Mouse (Mus musculus): ENCODE data around the gene Mup12.
"Not testable (repeated sequence)": the region's sequence is repeated elsewhere in the genome, so short reads cannot be mapped to it uniquely, and the experiment has no call there.

The Mup12 gene

DNA sequence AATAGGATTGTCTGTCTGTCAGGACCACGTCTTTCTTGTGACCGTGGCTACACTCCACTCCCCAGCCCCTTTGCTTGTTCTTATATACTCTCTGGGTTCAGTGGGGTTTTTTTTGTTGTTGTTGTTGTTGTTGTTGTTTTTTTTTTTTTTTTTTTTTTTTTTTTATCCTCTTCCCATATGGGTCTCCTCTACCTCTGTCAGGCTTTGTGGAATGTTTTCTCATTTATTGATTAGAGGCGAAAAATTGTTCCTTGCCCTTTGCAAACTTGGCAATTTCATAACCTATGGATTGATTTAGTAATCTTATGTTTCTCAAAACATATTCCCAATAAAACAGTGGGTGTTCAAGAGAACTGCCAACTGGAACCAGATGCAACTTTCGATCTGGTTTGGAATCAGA is at the start of gene Mup12:
Gene Mup12, minus strand, starts transcription at position 101 of the 400 bp plus-strand sequence.
- DNase-seq (ENCODE audit: low spot score in 2 of 2): not testable (repeated sequence)
